Mouse (Mus musculus) thymus, postnatal 0 days (tissue): ENCODE results near the gene Pou3f3. TPM values are rescaled to one million over a fixed set of nuclear protein-coding genes. Genes with fewer than 3 reads are reported as not detected.

Source experiments
- DNase-seq: peaks from one replicate; pipeline ENCODE4 v3.0.0-alpha.2; 2015; ENCODE audit warnings: low spot score
- polyA plus RNA-seq: library from polyadenylated mRNA; unstranded; fragments of >200 nt; fragmentation: Nextera tagmentation; extraction: Ambion mirVana; gene quantifications from 2 replicates; pipeline ENCODE4 v1.2.1, GENCODE M21; 2015

The Pou3f3 gene
- polyA plus RNA-seq, 1 experiment from 2014 or later, result 0.04 TPM

DNA sequence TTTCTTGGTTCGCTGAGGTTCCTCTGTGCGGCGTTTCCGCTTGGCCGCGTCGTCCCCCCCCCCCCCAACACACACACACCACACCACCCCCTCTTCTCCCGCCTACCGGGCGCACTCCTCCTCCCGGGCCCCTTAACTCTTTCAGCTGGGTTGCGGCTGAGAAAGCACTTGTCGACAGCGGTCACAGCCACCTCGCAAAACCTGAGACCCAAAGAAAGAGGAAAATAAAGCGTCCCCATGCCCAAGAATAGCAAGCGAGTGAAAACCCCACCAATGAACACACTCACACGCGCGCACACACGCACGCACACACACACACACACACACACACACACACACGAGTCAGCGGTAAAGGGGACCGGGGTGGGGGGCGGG, 1.3 kb upstream of the Pou3f3 start:
- no peak for DNase-seq

DNA sequence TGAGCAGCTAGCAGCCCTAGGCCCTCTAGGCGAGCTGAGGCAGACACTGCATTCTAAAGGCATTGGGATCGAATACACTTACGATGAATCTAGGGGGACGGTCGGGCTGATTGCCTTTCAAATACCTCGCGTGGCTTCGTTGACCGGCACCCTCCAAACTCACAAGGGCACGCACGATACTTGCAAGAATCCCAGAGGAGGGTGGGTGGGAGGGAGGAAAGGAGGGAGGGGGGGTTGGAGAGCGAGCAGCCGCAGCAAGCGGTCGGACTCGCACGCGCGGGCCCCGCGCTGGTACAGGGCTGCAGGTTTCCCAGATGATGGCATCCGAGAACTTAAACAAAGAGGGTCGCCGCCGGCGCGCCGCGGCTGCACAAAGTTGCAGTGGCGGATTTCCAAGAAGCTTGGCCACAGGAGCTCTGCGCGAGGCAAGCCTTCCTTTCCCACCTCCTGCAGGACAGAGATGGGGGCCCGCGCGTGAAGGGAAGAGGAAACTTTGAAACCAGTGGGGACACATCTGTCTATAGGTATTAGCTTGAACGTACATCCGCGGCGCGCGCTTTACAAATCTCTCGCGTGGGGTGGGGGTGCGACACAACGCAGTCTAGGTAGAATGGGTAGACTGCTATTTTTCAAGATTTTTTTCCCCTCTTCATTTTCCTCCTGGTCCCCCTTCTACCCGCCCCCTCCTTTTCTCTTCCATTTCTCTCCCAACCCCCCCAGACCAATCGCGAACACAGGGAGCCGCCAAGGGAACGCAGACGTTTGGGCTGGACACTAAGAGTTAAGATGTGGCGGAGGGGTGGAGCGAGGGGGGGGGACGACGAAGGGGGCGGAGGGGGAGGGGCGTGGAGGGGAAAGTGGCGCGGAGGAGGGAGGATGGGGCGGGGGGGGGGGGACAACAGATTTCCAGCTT, 647 bp upstream of the Pou3f3 start:
- no peak for DNase-seq

DNA sequence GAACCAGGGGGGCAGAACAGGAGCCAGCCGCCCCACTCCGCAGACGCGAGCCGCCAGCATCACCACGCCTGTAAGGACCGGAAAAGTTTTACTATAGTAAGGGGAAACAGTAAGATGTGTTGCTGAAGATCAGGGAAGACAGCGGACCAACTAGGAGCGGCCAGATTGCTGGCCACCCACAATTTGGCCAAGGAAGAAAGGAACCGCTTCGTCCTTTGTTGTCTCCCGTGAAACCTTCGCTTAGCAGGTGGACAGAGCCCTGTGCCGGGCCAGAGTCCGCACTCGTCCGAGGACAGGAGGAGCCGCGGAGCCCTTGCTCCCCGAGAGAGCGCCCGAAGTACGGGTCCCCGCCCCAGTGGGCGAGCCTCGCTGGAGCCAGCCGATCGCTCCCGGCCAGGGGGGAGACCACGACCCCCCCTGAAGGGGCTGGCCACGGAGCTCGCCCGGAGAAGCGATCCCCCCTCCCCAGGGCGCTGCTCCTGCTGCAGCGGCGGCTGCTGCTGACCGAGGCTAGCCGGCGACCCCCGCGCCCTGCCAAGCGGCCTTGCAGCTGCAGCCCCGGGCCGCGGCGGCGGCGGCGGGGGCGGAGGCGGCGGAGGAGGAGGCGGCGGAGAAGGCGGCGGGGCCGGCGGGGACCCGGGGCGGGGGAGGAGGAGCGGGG, 933 bp downstream of the Pou3f3 start:
- no peak for DNase-seq

DNA sequence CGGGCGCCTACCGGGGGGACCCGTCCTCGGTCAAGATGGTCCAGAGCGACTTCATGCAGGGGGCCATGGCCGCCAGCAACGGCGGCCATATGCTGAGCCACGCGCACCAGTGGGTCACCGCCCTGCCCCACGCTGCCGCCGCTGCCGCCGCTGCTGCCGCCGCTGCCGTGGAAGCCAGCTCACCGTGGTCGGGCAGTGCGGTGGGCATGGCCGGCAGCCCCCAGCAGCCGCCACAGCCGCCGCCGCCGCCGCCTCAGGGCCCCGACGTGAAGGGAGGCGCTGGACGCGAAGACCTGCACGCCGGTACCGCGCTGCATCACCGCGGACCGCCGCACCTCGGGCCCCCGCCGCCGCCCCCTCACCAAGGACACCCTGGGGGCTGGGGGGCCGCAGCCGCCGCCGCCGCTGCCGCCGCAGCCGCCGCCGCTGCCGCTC, 1.8 kb downstream of the Pou3f3 start:
- DNase-seq, result no peak

DNA sequence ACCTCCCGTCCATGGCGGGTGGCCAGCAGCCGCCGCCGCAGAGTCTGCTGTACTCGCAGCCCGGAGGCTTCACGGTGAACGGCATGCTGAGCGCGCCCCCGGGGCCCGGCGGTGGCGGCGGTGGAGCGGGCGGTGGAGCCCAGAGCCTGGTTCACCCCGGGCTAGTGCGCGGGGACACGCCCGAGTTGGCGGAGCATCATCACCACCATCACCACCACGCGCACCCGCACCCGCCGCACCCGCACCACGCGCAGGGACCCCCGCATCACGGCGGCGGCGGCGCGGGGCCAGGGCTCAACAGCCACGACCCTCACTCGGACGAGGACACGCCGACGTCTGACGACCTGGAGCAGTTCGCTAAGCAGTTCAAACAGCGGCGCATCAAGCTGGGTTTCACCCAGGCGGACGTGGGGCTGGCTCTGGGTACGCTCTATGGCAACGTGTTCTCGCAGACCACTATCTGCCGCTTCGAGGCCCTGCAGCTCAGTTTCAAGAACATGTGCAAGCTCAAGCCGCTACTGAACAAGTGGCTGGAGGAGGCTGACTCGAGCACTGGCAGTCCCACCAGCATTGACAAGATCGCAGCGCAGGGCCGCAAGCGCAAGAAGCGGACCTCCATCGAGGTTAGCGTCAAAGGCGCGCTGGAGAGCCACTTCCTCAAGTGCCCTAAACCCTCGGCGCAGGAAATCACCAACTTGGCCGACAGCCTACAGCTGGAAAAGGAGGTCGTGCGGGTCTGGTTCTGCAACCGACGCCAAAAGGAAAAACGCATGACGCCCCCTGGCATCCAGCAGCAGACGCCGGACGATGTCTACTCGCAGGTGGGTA, 2.4 kb downstream of the Pou3f3 start:
- DNase-seq, result peak; percentile 9

DNA sequence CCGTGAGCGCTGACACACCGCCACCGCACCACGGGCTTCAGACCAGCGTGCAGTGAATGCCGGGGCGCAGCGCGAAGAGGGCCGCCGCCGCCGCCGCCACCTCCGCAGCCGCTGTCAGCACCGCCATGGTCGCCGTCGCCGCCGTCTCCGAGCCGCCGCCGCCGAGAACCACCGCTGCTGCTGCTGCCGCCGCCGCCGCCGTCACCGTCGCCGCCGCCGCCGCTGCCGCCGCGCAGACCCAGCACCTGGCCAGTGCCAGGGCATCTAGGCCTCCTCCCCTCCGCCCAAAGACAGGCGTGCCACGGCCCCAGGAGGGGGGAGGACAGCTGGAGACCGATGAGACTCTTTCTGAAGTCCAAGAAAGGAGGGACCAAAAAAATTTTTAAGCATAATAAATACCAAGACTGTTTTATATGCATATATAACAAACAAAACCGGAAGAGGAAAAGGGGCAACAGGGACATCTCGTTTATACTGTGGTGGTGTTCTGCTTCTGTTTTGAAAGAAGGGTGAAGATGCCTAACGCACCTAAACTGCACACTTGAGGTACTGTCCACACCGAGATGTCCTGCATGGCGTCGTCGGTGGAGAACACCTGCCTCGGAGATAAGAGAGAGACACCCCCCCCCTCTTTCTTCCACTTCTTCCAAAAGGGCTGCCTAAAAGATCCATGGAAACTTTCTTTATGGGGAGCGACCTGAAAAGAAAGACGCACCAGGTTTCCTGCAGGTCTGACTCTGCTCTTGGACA, 3.2 kb downstream of the Pou3f3 start:
- DNase-seq, result no peak

DNA sequence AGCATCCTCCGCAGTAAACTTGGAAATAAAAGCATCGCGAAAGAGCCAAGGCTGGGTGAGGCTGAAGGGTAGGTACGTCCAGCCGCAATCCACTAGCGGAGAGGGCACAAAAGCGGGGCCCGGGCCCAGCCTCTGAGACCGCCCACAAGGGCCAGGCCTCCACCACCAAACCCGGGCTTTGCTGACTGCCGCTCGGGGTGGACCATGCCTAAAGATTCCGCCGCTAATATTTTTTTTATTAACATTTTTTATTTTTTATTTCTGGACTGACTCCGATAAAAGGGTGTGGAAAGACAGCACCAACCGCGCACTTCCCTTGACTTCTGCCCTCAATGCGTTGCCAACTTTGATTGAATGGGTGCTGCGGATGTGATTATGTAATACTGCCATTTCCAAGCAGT, 3.9 kb downstream of the Pou3f3 start:
- DNase-seq, result no peak

DNA sequence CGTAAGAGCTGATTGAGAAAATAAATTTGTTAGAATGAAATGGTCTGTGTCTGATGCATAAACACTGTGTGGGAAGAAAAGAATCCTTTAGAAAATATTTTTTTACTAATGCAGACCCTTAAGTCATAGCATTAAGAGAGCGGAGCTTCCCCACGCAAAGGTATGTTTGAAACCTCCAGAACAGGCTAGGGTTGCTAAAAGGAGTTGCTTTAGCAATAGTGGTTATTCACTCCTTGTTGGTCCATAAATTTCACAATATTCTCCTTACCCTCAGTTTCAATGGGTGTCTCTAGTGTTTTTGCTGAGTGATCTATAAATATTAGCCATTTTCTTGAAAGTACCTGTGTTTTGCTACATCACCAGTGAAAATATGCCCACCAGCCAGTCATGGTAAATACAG, 4.6 kb downstream of the Pou3f3 start:
- no peak for DNase-seq

DNA sequence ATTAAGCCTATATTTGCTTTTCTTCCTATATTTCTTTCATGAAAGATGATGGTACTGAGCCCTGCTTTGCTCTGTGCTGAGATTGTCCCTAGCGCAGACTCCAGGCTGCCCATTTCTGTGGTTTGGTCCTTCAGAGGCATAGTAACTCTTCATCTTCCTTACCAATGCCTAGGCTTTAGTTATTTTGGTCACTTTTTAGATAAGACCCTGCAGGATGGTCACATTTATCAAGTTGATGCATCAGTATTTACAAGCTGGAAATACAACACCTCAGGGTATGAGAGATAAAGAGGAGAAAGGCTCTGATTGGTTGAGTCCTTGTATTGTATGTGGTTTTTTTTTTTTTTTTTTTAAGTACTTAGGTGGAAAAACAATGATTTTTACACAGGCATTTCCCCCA, 5.2 kb downstream of the Pou3f3 start:
- DNase-seq, result no peak

DNA sequence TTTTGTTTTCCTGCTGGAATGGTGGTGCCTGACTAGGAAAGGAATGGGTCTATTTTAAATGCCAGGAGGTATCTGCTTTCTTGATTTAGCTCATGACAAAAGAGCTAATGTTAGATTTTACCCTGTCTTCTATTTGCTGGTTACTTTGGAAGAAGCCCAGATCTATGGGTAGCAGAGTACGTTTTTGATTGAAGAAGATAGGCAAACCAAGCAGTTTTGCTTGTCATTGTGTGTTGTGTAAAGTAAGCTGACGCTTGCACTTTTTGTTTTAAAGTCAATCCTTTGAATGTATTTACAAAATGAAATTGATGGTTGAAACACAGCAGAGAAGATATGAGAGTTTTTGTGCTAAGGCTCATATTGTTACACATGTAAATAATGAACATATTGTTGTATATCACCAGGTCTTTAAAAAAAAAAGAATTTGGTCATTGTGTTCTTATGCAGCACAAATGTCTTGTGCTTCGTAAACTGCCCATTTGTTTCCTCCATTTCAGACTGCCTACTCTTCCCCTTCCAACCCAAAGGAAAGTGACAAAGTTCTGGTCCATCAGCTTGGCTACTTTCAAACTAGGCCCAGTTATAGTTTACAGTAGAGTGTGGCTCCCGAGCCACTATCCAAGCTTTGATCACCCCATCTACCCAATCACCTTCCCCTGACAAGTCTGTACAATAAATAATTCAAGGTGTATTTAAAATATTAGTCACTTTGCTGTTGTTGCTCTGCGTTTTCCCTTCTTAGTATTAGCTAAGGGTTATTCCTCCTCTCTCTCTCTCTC, 6.5 kb downstream of the Pou3f3 start:
- no peak for DNase-seq

DNA sequence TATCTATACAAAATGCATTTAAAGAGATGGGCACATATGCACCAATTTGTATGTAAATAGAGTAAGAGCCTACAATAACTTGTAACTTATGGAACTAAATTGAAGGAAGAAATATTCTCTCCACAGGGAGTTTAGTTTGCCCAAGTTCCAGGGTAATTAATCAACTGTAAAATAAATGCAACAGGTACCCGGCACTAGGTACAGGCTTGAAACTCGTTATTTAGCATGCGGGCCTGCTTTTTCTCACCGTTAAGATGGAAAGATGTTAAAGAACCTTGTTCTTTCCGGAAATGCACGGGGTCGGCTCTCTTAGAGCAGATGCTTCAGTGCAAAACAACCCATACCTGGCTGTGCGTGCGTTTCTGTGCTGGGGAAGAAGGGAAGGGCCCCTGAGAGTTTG, 7.4 kb downstream of the Pou3f3 start:
- DNase-seq, result no peak

DNA sequence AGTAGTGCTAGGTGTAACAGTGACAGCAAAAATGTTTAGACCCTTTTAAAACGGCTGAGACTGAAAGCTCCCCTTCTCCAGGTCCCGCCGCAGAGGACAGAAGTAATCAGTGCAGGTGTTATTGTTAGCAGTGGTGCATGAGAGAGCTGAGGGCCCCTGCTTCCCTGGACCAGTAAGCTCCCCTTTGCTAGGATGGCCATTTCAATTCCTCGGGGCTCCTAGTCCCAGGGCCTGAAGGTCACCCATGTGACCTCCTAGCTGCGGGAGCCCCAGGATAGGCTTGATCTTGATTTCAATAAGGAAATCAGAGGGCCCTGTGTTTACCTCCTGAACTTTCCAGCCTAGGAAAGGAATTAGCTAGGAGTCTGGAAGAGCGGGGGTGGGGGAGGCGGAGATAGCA, 7.9 kb downstream of the Pou3f3 start:
- no peak for DNase-seq

DNA sequence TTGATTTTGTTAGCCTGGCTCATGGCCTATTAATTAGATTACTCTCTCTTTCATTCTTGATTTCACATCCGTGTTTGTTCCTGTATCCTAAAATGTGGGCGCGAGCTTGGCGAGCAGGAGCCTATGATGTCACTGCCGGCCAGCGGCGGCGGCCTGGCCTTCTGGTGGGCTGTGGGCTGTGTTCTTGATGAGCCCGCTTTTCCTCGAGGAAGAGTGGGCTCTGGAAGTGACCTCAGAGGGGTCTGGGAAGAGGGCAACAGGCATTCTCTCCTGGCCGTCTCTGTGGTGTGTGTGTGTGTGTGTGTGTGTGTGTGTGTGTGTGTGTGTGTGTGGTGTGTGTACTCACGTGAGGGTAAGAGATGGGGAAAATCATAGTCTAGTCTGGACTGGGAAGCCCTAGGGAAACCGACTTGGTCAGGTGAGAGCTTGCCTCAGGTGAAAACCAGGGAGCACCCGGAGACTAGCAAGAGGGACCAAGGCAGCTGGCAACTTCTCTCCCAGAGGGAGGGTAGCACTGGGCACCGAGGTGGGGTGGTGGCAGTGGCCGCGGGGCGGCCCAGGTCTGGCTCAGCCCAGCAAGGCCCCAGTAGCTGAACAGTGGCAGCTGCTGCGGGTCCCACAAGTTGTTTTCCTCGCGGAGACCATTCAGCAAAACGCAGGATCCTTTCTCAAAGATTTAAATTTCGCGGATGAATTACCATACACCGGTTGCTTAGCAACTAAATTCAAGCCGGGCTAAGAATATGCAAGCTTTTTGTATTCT, 8.5 kb downstream of the Pou3f3 start:
- no peak for DNase-seq

DNA sequence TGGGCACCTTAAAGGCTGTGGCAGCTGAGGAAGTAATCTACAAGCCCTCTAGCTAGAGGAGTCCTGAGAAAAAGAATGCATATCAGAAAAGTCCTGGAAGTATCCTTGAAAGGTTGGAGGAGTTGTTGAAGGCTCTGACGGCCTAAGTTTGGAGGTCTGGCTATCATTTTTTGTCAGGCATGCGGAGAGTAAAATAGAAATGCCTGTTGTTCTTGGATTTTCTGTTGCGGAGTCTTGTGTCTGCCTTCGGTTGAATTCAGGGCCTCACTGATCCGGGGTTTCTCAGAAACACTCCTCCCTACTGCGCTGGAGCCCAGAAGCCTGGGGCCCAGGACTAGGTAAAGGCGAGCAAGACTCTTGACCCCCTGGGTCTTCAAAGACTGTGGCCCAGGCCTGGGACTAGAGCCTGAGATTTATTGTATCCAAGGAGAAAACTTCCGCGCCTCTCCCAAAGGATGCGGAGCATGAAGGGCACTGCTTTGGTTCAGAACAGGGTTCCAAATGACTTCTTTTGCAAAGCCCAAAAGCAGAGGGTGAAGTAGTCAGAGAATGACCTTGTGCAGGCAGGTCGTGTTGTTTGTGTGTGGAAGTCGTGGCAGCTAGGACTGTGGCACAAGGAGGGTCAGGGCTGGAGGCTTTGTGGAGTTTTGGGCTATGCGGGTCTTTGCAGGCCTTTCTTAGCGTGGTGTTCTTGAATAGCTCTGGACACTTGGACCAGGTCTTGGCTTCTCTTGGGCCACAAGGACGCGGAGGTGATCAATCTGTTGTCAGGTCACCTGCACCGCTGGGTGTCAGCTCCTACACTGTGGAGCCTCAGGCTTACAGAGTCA, 9.6 kb downstream of the Pou3f3 start:
- DNase-seq, result no peak

DNA sequence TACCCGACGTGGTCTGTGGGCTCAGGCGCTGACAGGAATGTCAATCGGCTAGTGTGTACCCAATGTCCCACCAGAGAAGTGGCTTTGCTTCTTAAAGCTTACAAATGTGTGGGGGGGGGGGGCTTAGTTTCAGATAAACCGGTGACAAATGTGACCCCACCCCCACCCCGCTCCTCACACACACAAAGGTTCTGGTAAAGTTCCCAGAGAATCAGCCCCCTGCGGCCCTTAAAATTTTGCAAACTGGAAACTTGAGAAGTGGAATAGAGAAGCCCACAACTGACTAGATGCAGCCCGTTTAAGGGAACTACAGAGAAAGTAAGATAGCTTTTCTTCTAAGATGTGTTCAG, 10.2 kb downstream of the Pou3f3 start:
- no peak for DNase-seq

DNA sequence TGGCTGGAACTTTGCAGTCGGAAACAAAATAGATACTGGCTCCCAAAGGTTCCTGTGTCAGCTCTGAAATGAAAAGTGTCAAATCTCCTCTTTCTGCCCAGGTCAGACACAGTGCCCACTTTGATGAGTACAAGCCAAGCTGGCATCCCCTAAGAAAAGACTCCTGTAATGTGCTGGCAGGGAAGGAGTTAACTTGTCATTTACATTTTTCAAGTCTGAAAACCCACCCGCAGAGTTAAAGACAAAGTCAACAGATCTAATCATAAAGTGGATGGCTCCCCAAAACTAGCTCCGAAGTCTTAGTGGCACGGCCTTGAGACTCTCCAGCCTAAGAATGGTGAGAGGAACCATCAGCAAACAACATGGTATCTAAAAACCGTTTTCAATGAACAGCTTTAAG, 11.6 kb downstream of the Pou3f3 start:
- DNase-seq, result no peak

DNA sequence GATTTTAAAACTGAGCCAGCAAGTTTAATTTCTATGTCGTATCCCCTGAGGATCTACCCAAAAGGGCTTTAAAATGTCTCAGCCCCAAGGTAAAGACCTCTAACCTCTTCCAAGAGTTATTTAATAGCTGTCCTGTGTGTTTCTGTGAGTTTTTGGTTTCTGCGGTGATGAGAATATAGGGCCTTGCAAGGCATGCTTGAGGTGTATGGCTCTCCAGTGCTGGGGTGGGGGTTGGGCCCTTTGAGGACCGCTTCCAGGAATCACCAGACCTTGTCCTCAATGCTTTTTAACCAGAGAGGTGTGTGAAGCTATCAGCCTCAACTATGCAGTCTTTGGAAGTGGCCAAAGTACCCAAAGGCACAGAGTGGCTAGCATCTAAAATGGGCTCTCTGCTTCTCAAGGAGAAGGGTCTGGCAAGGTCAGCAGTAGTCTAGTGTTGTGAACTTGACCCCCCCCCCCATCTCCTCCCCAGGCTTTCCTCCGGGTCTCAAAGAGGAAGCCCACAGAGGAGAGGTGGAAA, 12.1 kb downstream of the Pou3f3 start:
- no peak for DNase-seq

DNA sequence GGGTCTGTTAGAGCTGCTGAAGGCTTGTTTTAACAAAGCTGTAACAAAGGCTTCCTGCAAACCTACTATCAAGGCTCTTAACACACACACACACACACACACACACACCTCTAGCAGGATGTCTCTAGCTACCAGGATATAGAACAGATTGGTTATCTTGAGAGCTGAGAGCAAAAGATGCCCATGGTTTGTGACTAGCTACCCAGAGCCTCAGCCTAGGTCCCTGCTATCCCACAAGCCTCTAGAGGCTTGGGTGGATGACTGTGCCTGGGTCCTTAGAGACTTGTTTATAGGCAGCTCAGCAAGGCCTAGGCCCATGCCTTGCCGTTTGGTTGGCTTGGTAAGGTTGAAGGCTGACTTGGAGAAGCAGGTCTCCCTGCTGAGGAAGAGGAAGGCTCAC, 13.5 kb downstream of the Pou3f3 start:
- no peak for DNase-seq
